Mouse (Mus musculus) heart, embryonic 13.5 days (tissue): ENCODE measurements around the gene Vwf. TPM values are rescaled to one million over a fixed set of nuclear protein-coding genes. Genes with fewer than 3 reads are reported as not detected.

Experiments
- ATAC-seq: fragments of 200-750 bp; cut with Nextera tagmentation; 2 replicates; pipeline ENCODE4 v1.8.0; 2017; ENCODE audit warnings: moderate TSS enrichment; ENCODE audit not compliant: insufficient number of reproducible peaks, low FRiP score, low TSS enrichment; ENCODE audit errors: extremely low read depth
- H3K27ac ChIP-seq: fragments of 300-500 bp; sonication (generic); replicated peaks from 2 replicates; pipeline ENCODE4 v1.5.1; 2015; ENCODE audit warnings: moderate library complexity, mild to moderate bottlenecking, inconsistent platforms
- H3K27me3 ChIP-seq: fragments of 300-500 bp; sonication (generic); replicated peaks from 2 replicates; pipeline ENCODE4 v1.6.1; 2015; ENCODE audit warnings: mild to moderate bottlenecking, inconsistent platforms
- H3K36me3 ChIP-seq: fragments of 300-500 bp; sonication (generic); 2 replicates; pipeline ENCODE4 v1.6.1; 2015; ENCODE audit warnings: mild to moderate bottlenecking, inconsistent platforms
- H3K4me1 ChIP-seq: fragments of 300-500 bp; sonication (generic); 2 replicates; pipeline ENCODE4 v1.6.1; 2015; ENCODE audit warnings: inconsistent platforms
- H3K4me2 ChIP-seq: fragments of 300-500 bp; sonication (generic); 2 replicates; pipeline ENCODE4 v1.6.1; 2015; ENCODE audit warnings: inconsistent platforms, mild to moderate bottlenecking, moderate library complexity
- H3K4me3 ChIP-seq: fragments of 300-500 bp; sonication (generic); 2 replicates; pipeline ENCODE4 v1.5.1; 2015; ENCODE audit warnings: moderate library complexity, mild to moderate bottlenecking, inconsistent platforms
- H3K9ac ChIP-seq: fragments of 300-500 bp; sonication (generic); 2 replicates; pipeline ENCODE4 v1.6.1; 2015; ENCODE audit warnings: inconsistent platforms, mild to moderate bottlenecking, moderate library complexity
- H3K9me3 ChIP-seq: fragments of 300-500 bp; sonication (generic); 2 replicates; pipeline ENCODE4 v1.6.1; 2016; ENCODE audit warnings: inconsistent platforms
- WGBS: fragments of 180-500 bp; shearing (Covaris S2); methylation state at CpG from one replicate; pipeline ENCODE4 v1.1.7; 2015; ENCODE audit warnings: mixed read lengths; 5-methylcytosine and 5-hydroxymethylcytosine counted together
- polyA plus RNA-seq: library from polyadenylated mRNA; unstranded; fragments of >200 nt; fragmentation: Nextera tagmentation; extraction: Ambion mirVana; gene quantifications from 2 replicates; pipeline ENCODE4 v1.2.1, GENCODE M21; 2015

Vwf gene
- polyA plus RNA-seq, 1 experiment from 2014 or later, result 16.8 TPM

GRCm38 (mm10) chr6:125573189-125573928 is 26.8 kb downstream of the Vwf start:
- H3K4me3 ChIP-seq, result peak overlapping the region; percentile 53
- no peaks in the 10 kb centered on the region for H3K36me3 ChIP-seq
- H3K9me3 ChIP-seq, result no peaks in the 10 kb centered on the region
- peaks cover 30% of the 10 kb centered on the region for H3K4me1 ChIP-seq
- peak overlapping the region; percentile 77 for H3K9ac ChIP-seq
- 4% methylated on average over 14 of the region's 14 CpGs for WGBS
- H3K4me2 ChIP-seq, result peak overlapping the region; percentile 76
- ATAC-seq, result peak; percentile 92
- H3K27me3 ChIP-seq, result no peaks in the 10 kb centered on the region
- peak overlapping the region; percentile 90 for H3K27ac ChIP-seq

- no peak overlapping the region for H3K27ac ChIP-seq
- no peak for ATAC-seq
- H3K9ac ChIP-seq, result no peak overlapping the region
- H3K4me1 ChIP-seq, result peaks cover 27% of the 10 kb centered on the region
- no peak overlapping the region for H3K4me2 ChIP-seq
- 93% methylated on average over 6 of the region's 6 CpGs for WGBS
- no peaks in the 10 kb centered on the region for H3K36me3 ChIP-seq
- no peaks in the 10 kb centered on the region for H3K27me3 ChIP-seq
- H3K9me3 ChIP-seq, result no peaks in the 10 kb centered on the region
- H3K4me3 ChIP-seq, result no peak overlapping the region
These were observed 28.5 kb downstream of the Vwf start for GRCm38 (mm10) chr6:125575080-125575479.

GRCm38 (mm10) chr6:125577301-125577700 is 30.7 kb downstream of the Vwf start:
- 66% methylated on average over 9 of the region's 9 CpGs for WGBS
- H3K4me1 ChIP-seq, result peaks cover 25% of the 10 kb centered on the region
- no peaks in the 10 kb centered on the region for H3K27me3 ChIP-seq
- H3K27ac ChIP-seq, result no peak overlapping the region
- H3K4me3 ChIP-seq, result no peak overlapping the region
- no peak overlapping the region for H3K9ac ChIP-seq
- no peak overlapping the region for H3K4me2 ChIP-seq
- no peaks in the 10 kb centered on the region for H3K36me3 ChIP-seq
- no peaks in the 10 kb centered on the region for H3K9me3 ChIP-seq
- ATAC-seq, result no peak

- Histone ChIP-seq H3K27ac (no peak overlapping the region), H3K9ac (no peak overlapping the region), H3K27me3 (no peaks in the 10 kb centered on the region), H3K4me2 (no peak overlapping the region), H3K9me3 (no peaks in the 10 kb centered on the region), H3K4me1 (peaks cover 24% of the 10 kb centered on the region), H3K36me3 (no peaks in the 10 kb centered on the region), H3K4me3 (no peak overlapping the region)
- 50% methylated on average over 11 of the region's 11 CpGs for WGBS
- no peak for ATAC-seq
These were observed 31.5 kb downstream of the Vwf start for GRCm38 (mm10) chr6:125577882-125578646.

GRCm38 (mm10) chr6:125578647-125579011 is 32.1 kb downstream of the Vwf start:
- Histone ChIP-seq H3K4me3 (no peak overlapping the region), H3K9ac (no peak overlapping the region), H3K27me3 (no peaks in the 10 kb centered on the region), H3K27ac (no peak overlapping the region), H3K4me2 (no peak overlapping the region), H3K36me3 (no peaks in the 10 kb centered on the region), H3K4me1 (peaks cover 23% of the 10 kb centered on the region), H3K9me3 (no peaks in the 10 kb centered on the region)
- 76% methylated on average over 7 of the region's 7 CpGs for WGBS
- no peak for ATAC-seq

GRCm38 (mm10) chr6:125579864-125580263 is 33.3 kb downstream of the Vwf start:
- H3K27me3 ChIP-seq, result no peaks in the 10 kb centered on the region
- 90% methylated on average over 2 of the region's 2 CpGs for WGBS

GRCm38 (mm10) chr6:125583666-125584065 is 37.1 kb downstream of the Vwf start:
- ATAC-seq, result no peak
- H3K9ac ChIP-seq, result no peak overlapping the region
- 60% methylated on average over 6 of the region's 6 CpGs for WGBS

More at GRCm38 (mm10) chr6:125579864-125580263, 33.3 kb downstream of the Vwf start:
- H3K27ac ChIP-seq, result no peak overlapping the region
- ATAC-seq, result no peak
- H3K9ac ChIP-seq, result no peak overlapping the region
- H3K4me3 ChIP-seq, result no peak overlapping the region
- H3K4me1 ChIP-seq, result peaks cover 19% of the 10 kb centered on the region
- no peaks in the 10 kb centered on the region for H3K9me3 ChIP-seq
- H3K4me2 ChIP-seq, result no peak overlapping the region
- H3K36me3 ChIP-seq, result no peaks in the 10 kb centered on the region

GRCm38 (mm10) chr6:125584266-125584665 is 37.7 kb downstream of the Vwf start:
- H3K27me3 ChIP-seq, result no peaks in the 10 kb centered on the region; the same call in 1 of the 2 replicates
- H3K9ac ChIP-seq, result no peak overlapping the region
- no peak for ATAC-seq
- H3K27ac ChIP-seq, result no peak overlapping the region
- H3K4me3 ChIP-seq, result no peak overlapping the region
- H3K4me2 ChIP-seq, result no peak overlapping the region
- peaks cover 16% of the 10 kb centered on the region for H3K4me1 ChIP-seq
- 89% methylated on average over 15 of the region's 15 CpGs for WGBS
- H3K36me3 ChIP-seq, result no peaks in the 10 kb centered on the region
- no peaks in the 10 kb centered on the region for H3K9me3 ChIP-seq

More at GRCm38 (mm10) chr6:125583666-125584065, 37.1 kb downstream of the Vwf start:
- H3K4me1 ChIP-seq, result peaks cover 16% of the 10 kb centered on the region
- no peaks in the 10 kb centered on the region for H3K9me3 ChIP-seq
- no peaks in the 10 kb centered on the region; the same call in 1 of the 2 replicates for H3K27me3 ChIP-seq
- H3K4me3 ChIP-seq, result no peak overlapping the region
- no peak overlapping the region for H3K27ac ChIP-seq
- no peaks in the 10 kb centered on the region for H3K36me3 ChIP-seq
- H3K4me2 ChIP-seq, result no peak overlapping the region

GRCm38 (mm10) chr6:125585579-125585978 is 39.0 kb downstream of the Vwf start:
- Histone ChIP-seq H3K9me3 (no peaks in the 10 kb centered on the region), H3K27ac (no peak overlapping the region), H3K36me3 (no peaks in the 10 kb centered on the region), H3K4me2 (no peak overlapping the region), H3K4me3 (no peak overlapping the region), H3K4me1 (peaks cover 16% of the 10 kb centered on the region), H3K27me3 (peaks cover 8% of the 10 kb centered on the region; the same call in 1 of the 2 replicates), H3K9ac (no peak overlapping the region)
- ATAC-seq, result no peak
- WGBS, result 54% methylated on average over 3 of the region's 3 CpGs

- no peaks in the 10 kb centered on the region for H3K9me3 ChIP-seq
- WGBS, result 82% methylated on average over 4 of the region's 4 CpGs
- H3K4me1 ChIP-seq, result peaks cover 16% of the 10 kb centered on the region
- H3K4me3 ChIP-seq, result no peak overlapping the region
- no peak overlapping the region for H3K4me2 ChIP-seq
- peaks cover 12% of the 10 kb centered on the region for H3K27me3 ChIP-seq
- H3K27ac ChIP-seq, result no peak overlapping the region
- no peak for ATAC-seq
- no peaks in the 10 kb centered on the region for H3K36me3 ChIP-seq
- H3K9ac ChIP-seq, result no peak overlapping the region
These were observed 39.5 kb downstream of the Vwf start for GRCm38 (mm10) chr6:125586042-125586566.

- H3K9ac ChIP-seq, result no peak overlapping the region
- no peak overlapping the region for H3K4me2 ChIP-seq
- no peak for ATAC-seq
- H3K4me3 ChIP-seq, result no peak overlapping the region
- no peaks in the 10 kb centered on the region for H3K9me3 ChIP-seq
- no peak overlapping the region for H3K27ac ChIP-seq
- WGBS, result 83% methylated on average over 12 of the region's 12 CpGs
- H3K27me3 ChIP-seq, result peaks cover 20% of the 10 kb centered on the region
- H3K36me3 ChIP-seq, result no peaks in the 10 kb centered on the region
- peaks cover 10% of the 10 kb centered on the region; the same call in 1 of the 2 replicates for H3K4me1 ChIP-seq
These were observed 41.7 kb downstream of the Vwf start for GRCm38 (mm10) chr6:125588241-125588640.
